8 mouse cellular contexts compared by ENCODE assay signal in genomic region chr2:131546308-131546700, GRCm38 (mm10). TPM values are rescaled to one million over a fixed set of nuclear protein-coding genes. Genes with fewer than 3 reads are reported as not detected.
DNase-seq lines count a peak whose midpoint lies in the region; ATAC-seq and TF ChIP-seq lines count a peak whose summit lies in the region.

No protein-coding gene starts in this region.

- no peak for DNase-seq in heart, adult 2 months
- no peak for DNase-seq in heart, postnatal 14 days
- DNase-seq in liver, postnatal 0 days = no peak
- DNase-seq in urinary bladder, postnatal 4 days (ENCODE audit: low spot score in 2 of 2) = no peak
- DNase-seq in thymus, adult 18-20 months = no peak

- H3K27ac ChIP-seq in heart, adult 2 months = no peak overlapping the region
- H3K27ac ChIP-seq in heart, embryonic 16.5 days (ENCODE audit: low read length) = no peak overlapping the region
- no peak overlapping the region for H3K27ac ChIP-seq in liver, postnatal 0 days (ENCODE audit: low read depth)

- no peaks in the 10 kb centered on the region for H3K36me3 ChIP-seq in heart, adult 2 months (ENCODE audit: control insufficient read depth, insufficient read depth, low read length)
- no peaks in the 10 kb centered on the region for H3K36me3 ChIP-seq in E14TG2a.4 (ENCODE audit: insufficient read depth, low read length)
- H3K36me3 ChIP-seq in heart, embryonic 16.5 days (ENCODE audit: control insufficient read depth, insufficient read depth) = no peaks in the 10 kb centered on the region
- no peaks in the 10 kb centered on the region for H3K36me3 ChIP-seq in liver, postnatal 0 days (replicated peaks; ENCODE audit: insufficient read depth, low read length)

- TF ChIP-seq POLR2A in heart, adult 2 months (IDR thresholded peaks at IDR 0.05; ENCODE audit: insufficient read depth, low read depth, low read length) = no peak

- no peaks in the 10 kb centered on the region for H3K79me2 ChIP-seq in heart, adult 2 months (replicated peaks; ENCODE audit: control insufficient read depth, insufficient read depth, low read length)

- intact Hi-C loops in heart, adult 2 months (cut with DNase I) = loop anchor here (5.0 kb wide), 1 partner anchor 121 kb away; no protein-coding TSS in a partner anchor
- intact Hi-C loops in heart, postnatal 14 days (cut with DNase I) = no loop called here

- peaks cover 2% of the 10 kb centered on the region; the same call in 1 of the 2 replicates for H3K27me3 ChIP-seq in heart, adult 2 months (ENCODE audit: control insufficient read depth, insufficient read depth, low read length)
- peaks cover 76% of the 10 kb centered on the region for H3K27me3 ChIP-seq in E14TG2a.4 (ENCODE audit: insufficient read depth, low read length)
- peaks cover 28% of the 10 kb centered on the region for H3K27me3 ChIP-seq in heart, embryonic 16.5 days (ENCODE audit: control insufficient read depth, insufficient read depth, low read length)
- H3K27me3 ChIP-seq in liver, postnatal 0 days (ENCODE audit: insufficient read depth, low read length) = peaks cover 40% of the 10 kb centered on the region

- 32% methylated on average over 27 of the region's 27 CpGs for WGBS in heart, adult 2 months
- 8% methylated on average over 27 of the region's 27 CpGs for WGBS in heart, embryonic 16.5 days
- 6% methylated on average over 27 of the region's 27 CpGs for WGBS in liver, postnatal 0 days (ENCODE audit: insufficient replicate concordance)

- peak overlapping the region; percentile 44 for H3K4me3 ChIP-seq in heart, adult 2 months
- peak overlapping the region; percentile 79 for H3K4me3 ChIP-seq in E14TG2a.4 (replicated peaks; ENCODE audit: low read length)
- H3K4me3 ChIP-seq in heart, embryonic 16.5 days (ENCODE audit: low read length) = peak overlapping the region; percentile 58
- peak overlapping the region; percentile 46 for H3K4me3 ChIP-seq in liver, postnatal 0 days (ENCODE audit: low read depth, low read length)

- ATAC-seq in heart, embryonic 16.5 days (replicated peaks; ENCODE audit: extremely low read depth, insufficient read depth, low FRiP score) = no peak
- no peak for ATAC-seq in liver, postnatal 0 days
- no peak for ATAC-seq in erythroid progenitor cell, adult 5-6 weeks (replicated peaks; ENCODE audit: low FRiP score, poor library complexity, severe bottlenecking)

- no peaks in the 10 kb centered on the region for H3K9me3 ChIP-seq in E14TG2a.4 (ENCODE audit: low read length)
- no peaks in the 10 kb centered on the region for H3K9me3 ChIP-seq in heart, embryonic 16.5 days (replicated peaks; ENCODE audit: control insufficient read depth, low read length)
- H3K9me3 ChIP-seq in liver, postnatal 0 days (ENCODE audit: low read length) = no peaks in the 10 kb centered on the region

- peak overlapping the region; percentile 87 for H3K4me2 ChIP-seq in heart, embryonic 16.5 days (ENCODE audit: low read depth, low read length)
- peak overlapping the region; percentile 73 for H3K4me2 ChIP-seq in liver, postnatal 0 days (ENCODE audit: low read depth, low read length)

- no peak for TF ChIP-seq EP300 in heart, adult 2 months (IDR thresholded peaks at IDR 0.05; ENCODE audit: insufficient read depth, low read depth, low read length)
- no peak for TF ChIP-seq EP300 in liver, postnatal 0 days (IDR thresholded peaks at IDR 0.05; ENCODE audit: low read depth)

- peaks cover 2% of the 10 kb centered on the region; the same call in 1 of the 2 replicates for H3K4me1 ChIP-seq in heart, adult 2 months (ENCODE audit: control insufficient read depth, insufficient read depth, low read length)
- H3K4me1 ChIP-seq in E14TG2a.4 (replicated peaks; ENCODE audit: low read depth, low read length) = peaks cover 28% of the 10 kb centered on the region
- H3K4me1 ChIP-seq in heart, embryonic 16.5 days (ENCODE audit: control insufficient read depth, insufficient read depth, low read length) = peaks cover 11% of the 10 kb centered on the region; the same call in 1 of the 2 replicates
- H3K4me1 ChIP-seq in liver, postnatal 0 days (ENCODE audit: insufficient read depth) = peaks cover 3% of the 10 kb centered on the region

- H3K9ac ChIP-seq in heart, adult 2 months (ENCODE audit: low read depth, low read length) = peak overlapping the region; percentile 9; the same call in 1 of the 2 replicates
- H3K9ac ChIP-seq in heart, embryonic 16.5 days (ENCODE audit: low read length) = peak overlapping the region; percentile 69
- H3K9ac ChIP-seq in liver, postnatal 0 days (replicated peaks) = peak overlapping the region; percentile 34; the same call in 1 of the 2 replicates

- no peak for TF ChIP-seq CTCF in heart, adult 2 months (IDR thresholded peaks at IDR 0.05)
- TF ChIP-seq CTCF in E14TG2a.4 (conservative IDR thresholded peaks at IDR 0.05; ENCODE audit: low read length) = no peak
- no peak for TF ChIP-seq CTCF in liver, postnatal 0 days (IDR thresholded peaks at IDR 0.05; ENCODE audit: low read depth)

RNA-seq across cellular contexts. Expression of gene Adra1d, which starts 15.8 kb away (rescaled TPM):
- 1 to 10 TPM; 4.9 to 6.3 TPM for total RNA-seq in heart, adult 2 months (2021)
- 5.4 and 6.6 TPM in 2 replicates for polyA plus RNA-seq in heart, adult 2 months (2012; rRNA removed)
- 1 to 10 TPM; 4.1 to 4.6 TPM for total RNA-seq in heart, postnatal 14 days (2021)
- polyA plus RNA-seq in heart, embryonic 16.5 days (2015; fragmentation: Nextera tagmentation; extraction: Ambion mirVana) = 1.0 and 1.5 TPM in 2 replicates
- polyA plus RNA-seq in liver, postnatal 0 days (2015; fragmentation: Nextera tagmentation; extraction: Ambion mirVana) = 0.09 and 0.17 TPM in 2 replicates
- not detected in 2 replicates for total RNA-seq in erythroid progenitor cell, adult 5-6 weeks (2015; ENCODE audit: low replicate concordance)
- total RNA-seq in erythroid progenitor cell, adult 5-6 weeks (2017; ENCODE audit: low replicate concordance) = not detected in 2 replicates

RNA-seq across cellular contexts. Expression of gene Smox, which starts 55.0 kb away (rescaled TPM):
- 10 to 100 TPM; 23.0 to 28.1 TPM for total RNA-seq in heart, adult 2 months (2021)
- 34.8 and 39.8 TPM in 2 replicates for polyA plus RNA-seq in heart, adult 2 months (2012; rRNA removed)
- total RNA-seq in heart, postnatal 14 days (2021) = 10 to 100 TPM; 37.0 to 40.6 TPM
- 31.9 and 32.7 TPM in 2 replicates for polyA plus RNA-seq in heart, embryonic 16.5 days (2015; fragmentation: Nextera tagmentation; extraction: Ambion mirVana)
- polyA plus RNA-seq in liver, postnatal 0 days (2015; fragmentation: Nextera tagmentation; extraction: Ambion mirVana) = 56.7 and 60.8 TPM in 2 replicates
- total RNA-seq in erythroid progenitor cell, adult 5-6 weeks (2015; ENCODE audit: low replicate concordance) = 207 and 218 TPM in 2 replicates
- 251 and 312 TPM in 2 replicates for total RNA-seq in erythroid progenitor cell, adult 5-6 weeks (2017; ENCODE audit: low replicate concordance)

Comparison
In these comparisons a context has a peak if more than half of its experiments do, and no peak if none do; other contexts are left out.
1. H3K9ac ChIP-seq: peak in every context shown above with its lines; median percentile 69 in heart, embryonic 16.5 days; 34 in liver, postnatal 0 days; 9 in heart, adult 2 months.
2. RNA of gene Adra1d, which starts 15.8 kb away (total RNA-seq): 4.9 to 6.3 TPM in heart, adult 2 months and 4.1 to 4.6 TPM in heart, postnatal 14 days; not detected in erythroid progenitor cell, adult 5-6 weeks; every median in the first group is over 4 times any median in the second.
3. RNA of gene Smox, which starts 55.0 kb away (total RNA-seq): 207 to 312 TPM in erythroid progenitor cell, adult 5-6 weeks; 37.0 to 40.6 TPM in heart, postnatal 14 days and 23.0 to 28.1 TPM in heart, adult 2 months; every median in the first group is over 4 times any median in the second.
4. Peak in every context shown above with its lines, with median percentiles within 50 percentile points of each other: H3K4me3 ChIP-seq.